Mouse (Mus musculus): Measurements from ENCODE around the gene Tlx2.

Tlx2 gene

DNA sequence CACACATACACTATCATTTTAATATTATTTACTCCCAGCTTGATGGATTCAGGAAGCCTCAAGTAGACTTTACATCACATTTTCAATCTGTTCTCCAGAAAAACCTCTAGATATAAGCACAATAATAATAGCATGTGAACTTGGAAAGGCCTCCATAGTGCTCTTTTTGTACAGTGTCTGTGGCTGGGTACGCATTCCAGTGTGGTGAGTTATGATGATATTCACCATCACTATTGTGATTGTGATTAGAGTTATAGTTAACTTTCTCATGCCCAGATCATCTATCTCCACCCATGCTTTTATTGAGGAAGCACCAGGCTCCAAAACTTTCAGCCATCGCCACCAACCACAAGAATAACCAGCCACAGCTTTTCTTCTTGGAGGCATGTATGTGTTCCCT, 46.3 kb downstream of the Tlx2 start:
- no peak for DNase-seq (ENCODE audit: low spot score in 2 of 2)

DNA sequence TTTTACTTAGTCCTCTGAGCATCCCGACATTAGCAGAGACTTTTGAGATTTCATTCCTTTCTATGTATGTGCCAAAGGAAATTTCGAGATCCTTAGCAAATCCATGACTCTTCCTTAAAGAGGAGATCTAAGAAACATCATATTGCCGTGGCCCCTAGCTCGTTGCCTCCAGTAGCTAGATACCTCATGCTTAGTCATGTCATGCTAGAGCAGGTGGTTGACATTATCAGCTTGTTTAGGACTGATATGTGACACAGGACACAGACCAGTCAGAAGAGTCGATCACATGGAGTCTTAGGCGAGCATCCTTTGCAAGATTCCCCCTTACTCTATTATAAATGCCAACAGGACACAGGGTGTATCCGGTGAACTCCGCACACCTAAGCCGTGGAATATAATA, 47.1 kb downstream of the Tlx2 start:
- no peak for DNase-seq (ENCODE audit: low spot score in 2 of 2)

DNA sequence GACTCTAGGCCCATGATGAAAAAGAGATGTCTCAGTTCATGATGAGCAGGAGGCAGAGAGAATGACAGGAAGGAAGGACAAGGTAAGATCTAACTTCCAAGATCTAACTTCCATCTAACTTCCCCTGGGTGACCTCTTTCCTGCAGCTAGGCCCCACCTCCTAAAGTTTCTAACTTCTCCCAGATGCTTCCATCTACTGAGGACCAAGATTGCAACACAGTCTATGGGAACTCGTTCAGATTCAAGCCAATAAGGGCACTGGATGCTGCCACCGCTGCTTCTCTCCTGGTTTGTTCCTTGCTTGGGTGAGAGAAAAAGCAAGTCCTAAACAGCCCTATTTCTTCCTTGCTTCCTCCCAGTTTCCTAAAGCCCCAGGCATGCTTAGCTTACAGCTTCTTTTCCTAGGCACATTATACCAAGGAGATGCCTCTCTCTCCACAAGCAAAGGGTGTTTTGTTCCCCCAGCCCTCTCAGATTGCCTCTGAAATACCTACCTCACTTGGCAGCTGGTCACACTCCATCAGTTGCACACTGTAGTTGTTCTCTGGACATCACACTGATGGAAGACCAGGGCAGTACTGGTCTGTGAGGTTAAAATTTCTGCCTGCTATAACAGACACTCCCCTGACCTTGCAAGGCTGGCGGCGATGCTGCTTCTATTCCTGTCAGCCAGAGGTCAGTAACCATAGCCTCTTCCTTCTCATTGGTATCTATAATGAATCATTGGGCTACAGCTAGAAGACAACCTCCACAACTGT, 49.1 kb downstream of the Tlx2 start:
- no peak for DNase-seq (ENCODE audit: low spot score in 2 of 2)

DNA sequence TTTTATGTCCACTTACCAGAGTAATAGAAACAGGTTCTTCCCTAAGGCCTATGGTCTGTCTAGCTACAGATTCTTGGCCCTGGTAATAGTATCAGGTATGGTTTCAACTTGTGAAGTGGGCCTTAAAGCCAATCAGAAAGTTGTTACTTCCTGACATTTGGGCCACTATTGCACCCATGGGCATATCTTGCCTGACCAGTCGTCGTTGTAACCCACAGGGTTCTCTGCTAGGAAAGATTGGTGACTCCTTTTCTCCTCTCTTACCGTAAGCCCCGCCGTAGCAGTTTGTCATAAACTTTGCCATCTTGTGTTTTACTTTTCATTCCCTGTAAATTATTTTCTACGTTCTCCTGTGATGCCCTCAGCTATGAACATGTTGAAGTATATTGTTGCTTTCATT, 50.0 kb downstream of the Tlx2 start:
- DNase-seq (ENCODE audit: low spot score in 2 of 2) = no peak

DNA sequence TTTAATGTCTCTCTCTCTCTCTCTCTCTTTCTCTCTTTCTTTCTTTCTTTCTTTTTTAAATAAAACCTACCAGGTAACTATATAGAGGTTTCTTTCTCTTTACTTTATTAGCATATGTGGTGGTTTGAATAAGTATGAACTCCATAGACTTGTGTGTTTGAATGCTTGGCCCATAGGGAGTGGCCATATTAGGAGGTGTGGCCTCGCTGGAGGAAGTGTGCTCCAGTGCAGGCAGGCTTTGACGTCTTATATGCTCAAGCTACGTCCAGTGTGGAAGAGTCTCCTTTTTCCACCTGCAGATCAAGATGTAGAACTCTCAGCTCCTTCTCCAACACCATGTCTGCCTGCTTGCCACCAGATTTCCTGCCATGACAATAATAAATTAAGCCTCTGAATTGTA, 51.0 kb downstream of the Tlx2 start:
- no peak for DNase-seq (ENCODE audit: low spot score in 2 of 2)
